9 mouse cellular contexts compared by ENCODE assay signal in genomic region chr8:123514136-123514535, GRCm38 (mm10). TPM values are rescaled to one million over a fixed set of nuclear protein-coding genes. Genes with fewer than 3 reads are reported as not detected.
DNase-seq lines count a peak whose midpoint lies in the region; ATAC-seq and TF ChIP-seq lines count a peak whose summit lies in the region.
"Had no signal": no experiment of that assay in that cellular context is flagged by ENCODE, and none has a peak within 500 bp of the region (broad histone marks: within the 10 kb centered on the region; RNA-seq: fewer than 3 reads in every experiment).

No protein-coding gene starts in this region.

- H3K27ac ChIP-seq in heart, postnatal 0 days (ENCODE audit: low read depth) = no peak overlapping the region
- no peak overlapping the region for H3K27ac ChIP-seq in heart, adult 2 months
- peak overlapping the region; percentile 90 for H3K27ac ChIP-seq in hindbrain, postnatal 0 days

- WGBS in heart, postnatal 0 days = 4% methylated on average over 9 of the region's 9 CpGs
- 2% methylated on average over 9 of the region's 9 CpGs for WGBS in heart, adult 2 months
- WGBS in hindbrain, postnatal 0 days = 1% methylated on average over 9 of the region's 9 CpGs

- intact Hi-C loops in heart, adult 2 months (cut with DNase I) = no loop called here

- H3K79me2 ChIP-seq in heart, adult 2 months (replicated peaks; ENCODE audit: control insufficient read depth, insufficient read depth, low read length) = no peaks in the 10 kb centered on the region
- H3K79me2 ChIP-seq in myocyte (ENCODE audit: control insufficient read depth, insufficient read depth) = peaks cover 1% of the 10 kb centered on the region

- ATAC-seq in heart, postnatal 0 days (ENCODE audit: insufficient read depth, low read depth) = no peak
- no peak for ATAC-seq in hindbrain, postnatal 0 days

- H3K9me3 ChIP-seq in heart, postnatal 0 days (replicated peaks; ENCODE audit: control insufficient read depth, low read length) = no peaks in the 10 kb centered on the region
- H3K9me3 ChIP-seq in hindbrain, postnatal 0 days (ENCODE audit: low read length) = no peaks in the 10 kb centered on the region

- H3K4me2 ChIP-seq in heart, postnatal 0 days (ENCODE audit: low read depth, low read length) = peak overlapping the region; percentile 87; the same call in 1 of the 2 replicates
- H3K4me2 ChIP-seq in hindbrain, postnatal 0 days (ENCODE audit: low read depth, low read length) = peak overlapping the region; percentile 80
- peak overlapping the region; percentile 84 for H3K4me2 ChIP-seq in myocyte (ENCODE audit: low read depth)

- peak overlapping the region; percentile 6 for H3ac ChIP-seq in myocyte (ENCODE audit: control insufficient read depth, insufficient read length)

- no peak for TF ChIP-seq CTCF in heart, postnatal 0 days (IDR thresholded peaks at IDR 0.05; ENCODE audit: low read depth)
- no peak for TF ChIP-seq CTCF in heart, adult 2 months (IDR thresholded peaks at IDR 0.05)
- TF ChIP-seq CTCF in hindbrain, postnatal 0 days (IDR thresholded peaks at IDR 0.05; ENCODE audit: low read depth) = no peak

- H3K4me1 ChIP-seq in heart, postnatal 0 days (ENCODE audit: control insufficient read depth, insufficient read depth) = peaks cover 15% of the 10 kb centered on the region; the same call in 1 of the 2 replicates
- H3K4me1 ChIP-seq in heart, adult 2 months (ENCODE audit: control insufficient read depth, insufficient read depth, low read length) = 0 out of 2 replicates have a peak, but pooled peaks cover 1% of the 10 kb centered on the region
- H3K4me1 ChIP-seq in hindbrain, postnatal 0 days (ENCODE audit: insufficient read depth, low read length) = peaks cover 16% of the 10 kb centered on the region

- no peak for TF ChIP-seq POLR2A in heart, adult 2 months (IDR thresholded peaks at IDR 0.05; ENCODE audit: insufficient read depth, low read depth, low read length)
- no peak for TF ChIP-seq POLR2A in myocyte (IDR thresholded peaks at IDR 0.05; ENCODE audit: insufficient read length, low read depth)

- H3K9ac ChIP-seq in heart, postnatal 0 days (replicated peaks; ENCODE audit: low read depth, low read length) = no peak overlapping the region
- no peak overlapping the region for H3K9ac ChIP-seq in heart, adult 2 months (ENCODE audit: low read depth, low read length)
- H3K9ac ChIP-seq in hindbrain, postnatal 0 days (replicated peaks; ENCODE audit: low read length) = peak overlapping the region; percentile 83

- no peak for DNase-seq in heart, postnatal 0 days (ENCODE audit: low spot score)
- no peak for DNase-seq in heart, adult 2 months
- peak; percentile 22 for DNase-seq in embryo, embryonic 9.5 days (ENCODE audit: extremely low spot score)
- peak; percentile 38 for DNase-seq in hindbrain, postnatal 0 days (ENCODE audit: low spot score)
- DNase-seq in frontal cortex, postnatal 10 days (ENCODE audit: low spot score in 2 of 2) = no peak
- no peak for DNase-seq in right cerebral cortex, postnatal 4 days
- DNase-seq in layer of hippocampus, postnatal 14 days (ENCODE audit: low spot score in 2 of 2) = no peak
- DNase-seq: cerebellum, adult 9-10 months had no signal

- H3K36me3 ChIP-seq in heart, postnatal 0 days (replicated peaks; ENCODE audit: control insufficient read depth, insufficient read depth, low read length) = no peaks in the 10 kb centered on the region
- H3K36me3 ChIP-seq in heart, adult 2 months (ENCODE audit: control insufficient read depth, insufficient read depth, low read length) = no peaks in the 10 kb centered on the region
- H3K36me3 ChIP-seq in hindbrain, postnatal 0 days (ENCODE audit: insufficient read depth, low read length) = peaks cover 7% of the 10 kb centered on the region; the same call in 1 of the 2 replicates
- H3K36me3 ChIP-seq in myocyte (ENCODE audit: control insufficient read depth, insufficient read depth) = peaks cover 3% of the 10 kb centered on the region

- peaks cover 45% of the 10 kb centered on the region for H3K27me3 ChIP-seq in heart, postnatal 0 days (ENCODE audit: control insufficient read depth, insufficient read depth, low read length)
- H3K27me3 ChIP-seq in heart, adult 2 months (ENCODE audit: control insufficient read depth, insufficient read depth, low read length) = peaks cover 8% of the 10 kb centered on the region
- H3K27me3 ChIP-seq in hindbrain, postnatal 0 days (ENCODE audit: insufficient read depth, low read length) = no peaks in the 10 kb centered on the region
- H3K27me3 ChIP-seq in myocyte (ENCODE audit: control insufficient read depth, insufficient read depth, insufficient read length) = no peaks in the 10 kb centered on the region

- H3K4me3 ChIP-seq in heart, postnatal 0 days (ENCODE audit: low read depth, low read length) = peak overlapping the region; percentile 65
- H3K4me3 ChIP-seq in heart, adult 2 months = no peak overlapping the region
- H3K4me3 ChIP-seq in hindbrain, postnatal 0 days (ENCODE audit: low read length) = peak overlapping the region; percentile 82
- peak overlapping the region; percentile 36 for H3K4me3 ChIP-seq in myocyte

- TF ChIP-seq EP300 in heart, postnatal 0 days (IDR thresholded peaks at IDR 0.05; ENCODE audit: low read depth) = no peak
- no peak for TF ChIP-seq EP300 in heart, adult 2 months (IDR thresholded peaks at IDR 0.05; ENCODE audit: insufficient read depth, low read depth, low read length)

TF ChIP-seq in myocyte, 11 proteins besides CTCF, POLR2A, EP300 and RAD21:
- TF ChIP-seq MAX (IDR thresholded peaks at IDR 0.05; ENCODE audit: low read depth) (no peak), MYOD1 (IDR thresholded peaks at IDR 0.05; ENCODE audit: control insufficient read depth in 1 of 3, insufficient read length in 2 of 3, low read depth in 2 of 3) (no peak), E2F4 (IDR thresholded peaks at IDR 0.05; ENCODE audit: insufficient read depth) (no peak), TCF3 (IDR thresholded peaks at IDR 0.05; ENCODE audit: insufficient read length, low read depth) (no peak), REST (IDR thresholded peaks at IDR 0.05; ENCODE audit: insufficient read depth, insufficient read length) (no peak), POLR2AphosphoS2 (IDR thresholded peaks at IDR 0.05; ENCODE audit: insufficient read length, low read depth) (no peak), TCF12 (IDR thresholded peaks at IDR 0.05; ENCODE audit: insufficient read depth, poor library complexity, severe bottlenecking) (no peak), MYOG (IDR thresholded peaks at IDR 0.05; ENCODE audit: control insufficient read depth in 1 of 3, insufficient read depth in 1 of 3, insufficient read length in 2 of 3, low read depth in 2 of 3) (no peak)

RNA-seq across cellular contexts. Expression of gene Dbndd1, which starts 1.1 kb away (rescaled TPM):
- total RNA-seq in heart, postnatal 0 days (2014; rRNA removed; ENCODE audit: low replicate concordance) = 0.73 TPM in 1 of 2 replicates, not detected in the other
- 0.18 and 0.38 TPM in 2 replicates for polyA plus RNA-seq in heart, postnatal 0 days (2015; fragmentation: Nextera tagmentation; extraction: Ambion mirVana)
- total RNA-seq in heart, adult 2 months (2021) = not detected
- polyA plus RNA-seq in heart, adult 2 months (2012; rRNA removed) = 0.27 TPM in 1 of 2 replicates, not detected in the other
- 76.0 and 95.7 TPM in 2 replicates for total RNA-seq in hindbrain, postnatal 0 days (2014; rRNA removed)
- polyA plus RNA-seq in hindbrain, postnatal 0 days (2015; fragmentation: Nextera tagmentation; extraction: Ambion mirVana) = 51.1 and 54.2 TPM in 2 replicates
- polyA plus RNA-seq in myocyte (2012; fragmentation: generic; extraction: Trizol) = 14.2 TPM
- total RNA-seq in layer of hippocampus, postnatal 14 days (2021) = 10 to 100 TPM in 1 of 2 experiments, 1 to 10 TPM in 1; 9.9 to 13.8 TPM

RNA-seq across cellular contexts. Expression of gene Gas8, which starts 4.5 kb away (rescaled TPM):
- total RNA-seq in heart, postnatal 0 days (2014; rRNA removed; ENCODE audit: low replicate concordance) = 0.76 and 1.8 TPM in 2 replicates
- 7.1 and 7.7 TPM in 2 replicates for polyA plus RNA-seq in heart, postnatal 0 days (2015; fragmentation: Nextera tagmentation; extraction: Ambion mirVana)
- 1 to 10 TPM; 3.6 to 4.6 TPM for total RNA-seq in heart, adult 2 months (2021)
- 3.1 and 4.0 TPM in 2 replicates for polyA plus RNA-seq in heart, adult 2 months (2012; rRNA removed)
- 16.3 TPM in 2 replicates for total RNA-seq in hindbrain, postnatal 0 days (2014; rRNA removed)
- 36.4 and 36.8 TPM in 2 replicates for polyA plus RNA-seq in hindbrain, postnatal 0 days (2015; fragmentation: Nextera tagmentation; extraction: Ambion mirVana)
- 25.6 TPM for polyA plus RNA-seq in myocyte (2012; fragmentation: generic; extraction: Trizol)
- 10 to 100 TPM; 31.7 to 31.8 TPM for total RNA-seq in layer of hippocampus, postnatal 14 days (2021)

RNA-seq across cellular contexts. Expression of gene Afg3l1, which starts 36.4 kb away (rescaled TPM):
- total RNA-seq in heart, postnatal 0 days (2014; rRNA removed; ENCODE audit: low replicate concordance) = 16.7 and 31.6 TPM in 2 replicates
- polyA plus RNA-seq in heart, postnatal 0 days (2015; fragmentation: Nextera tagmentation; extraction: Ambion mirVana) = 39.9 and 41.2 TPM in 2 replicates
- total RNA-seq in heart, adult 2 months (2021) = 10 to 100 TPM; 60.1 to 65.1 TPM
- polyA plus RNA-seq in heart, adult 2 months (2012; rRNA removed) = 22.6 and 39.2 TPM in 2 replicates
- 16.6 and 26.7 TPM in 2 replicates for total RNA-seq in hindbrain, postnatal 0 days (2014; rRNA removed)
- polyA plus RNA-seq in hindbrain, postnatal 0 days (2015; fragmentation: Nextera tagmentation; extraction: Ambion mirVana) = 45.6 and 49.6 TPM in 2 replicates
- 35.0 TPM for polyA plus RNA-seq in myocyte (2012; fragmentation: generic; extraction: Trizol)
- 10 to 100 TPM; 31.2 to 32.5 TPM for total RNA-seq in layer of hippocampus, postnatal 14 days (2021)

Comparison
In these comparisons a context has a peak if more than half of its experiments do, and no peak if none do; other contexts are left out.
1. DNase-seq: peak in embryo, embryonic 9.5 days (single experiment) and hindbrain, postnatal 0 days (single experiment); none in heart, postnatal 0 days (single experiment), heart, adult 2 months (0 of 2), frontal cortex, postnatal 10 days (0 of 2), right cerebral cortex, postnatal 4 days (single experiment) and layer of hippocampus, postnatal 14 days (0 of 2).
2. Peak in every context shown above with its lines, with median percentiles within 50 percentile points of each other: H3K4me2 ChIP-seq.